Mouse (Mus musculus): Measurements from ENCODE around the gene Cdh13.
A peak's percentile ranks its signal among the peaks of the same experiment; 100 is the strongest.

Cdh13 gene

GRCm38 (mm10) chr8:119254358-119254757 lies 970.8 kb downstream of the Cdh13 start:
- no peak for DNase-seq (ENCODE audit: low spot score in 2 of 2)

- DNase-seq (ENCODE audit: low spot score in 2 of 2): no peak
These were observed 975.1 kb downstream of the Cdh13 start for GRCm38 (mm10) chr8:119258642-119259041.

DNA sequence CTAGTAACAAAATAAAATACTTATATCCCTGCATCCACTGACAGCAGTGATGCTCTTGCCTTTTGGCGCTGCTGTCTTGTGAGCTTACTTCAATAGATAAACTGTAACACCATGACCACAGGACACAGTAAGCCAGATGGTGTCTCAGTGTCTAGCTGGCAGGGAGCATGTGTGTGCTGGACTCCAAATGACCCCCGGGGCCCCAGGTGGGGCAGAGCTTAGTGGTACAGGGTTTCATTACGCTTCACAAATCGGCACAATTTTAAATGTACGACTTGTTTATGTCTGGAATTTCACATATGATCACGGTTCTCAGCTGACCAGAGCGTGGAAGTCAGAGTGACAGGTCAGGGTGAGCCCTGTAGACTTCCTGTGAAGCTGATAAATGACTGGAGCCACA lies 980.2 kb downstream of the Cdh13 start:
- DNase-seq (ENCODE audit: low spot score in 2 of 2): no peak

DNA sequence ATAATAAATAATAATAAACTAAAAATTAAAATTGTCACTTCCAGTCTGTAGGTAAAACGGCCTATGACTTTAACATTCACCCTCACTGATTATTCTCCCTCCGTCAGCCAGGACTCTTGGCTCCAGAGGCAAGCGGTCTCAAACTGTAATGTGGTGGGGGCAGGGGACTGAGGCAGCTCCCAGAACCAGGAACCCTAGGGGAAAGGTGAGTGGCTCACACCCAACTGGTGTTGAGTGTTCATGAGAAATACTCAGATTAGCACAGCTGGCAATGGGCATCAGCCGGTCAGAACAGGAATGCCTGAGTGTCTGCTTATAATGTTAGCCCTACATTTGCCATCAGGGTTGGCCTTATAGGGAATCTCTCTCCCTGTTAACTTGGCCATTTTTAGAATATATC lies 982.8 kb downstream of the Cdh13 start:
- no peak for DNase-seq (ENCODE audit: low spot score in 2 of 2)

GRCm38 (mm10) chr8:119269576-119269975 lies 986.0 kb downstream of the Cdh13 start:
- no peak for DNase-seq (ENCODE audit: low spot score in 2 of 2)

GRCm38 (mm10) chr8:119270371-119270770 lies 986.8 kb downstream of the Cdh13 start:
- DNase-seq (ENCODE audit: low spot score in 2 of 2): no peak

GRCm38 (mm10) chr8:119272891-119273290 lies 989.4 kb downstream of the Cdh13 start:
- DNase-seq (ENCODE audit: low spot score in 2 of 2): no peak

GRCm38 (mm10) chr8:119275442-119275841 lies 991.9 kb downstream of the Cdh13 start:
- no peak for DNase-seq (ENCODE audit: low spot score in 2 of 2)

GRCm38 (mm10) chr8:119277047-119277451 lies 993.5 kb downstream of the Cdh13 start:
- DNase-seq (ENCODE audit: low spot score in 2 of 2): no peak

DNA sequence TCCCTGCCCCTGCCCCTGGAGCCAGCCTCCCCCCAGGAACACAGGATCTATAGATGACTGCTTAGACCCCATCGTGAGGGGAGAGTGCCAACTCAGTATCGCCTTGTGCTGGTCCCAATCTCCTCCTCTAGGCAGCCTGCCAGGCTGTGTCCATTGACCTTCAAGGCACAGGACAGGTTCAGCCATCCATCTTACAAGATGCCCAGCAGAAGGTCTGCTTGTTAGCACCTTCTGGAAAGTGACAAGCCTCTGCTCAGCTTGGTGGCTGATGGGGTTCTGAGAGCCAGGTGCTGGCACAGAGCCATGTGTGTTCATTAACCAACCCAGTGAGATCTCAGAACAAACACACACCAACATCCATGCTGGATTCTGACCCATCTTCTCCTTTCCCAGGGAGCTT lies 998.2 kb downstream of the Cdh13 start:
- DNase-seq (ENCODE audit: low spot score in 2 of 2): no peak

DNA sequence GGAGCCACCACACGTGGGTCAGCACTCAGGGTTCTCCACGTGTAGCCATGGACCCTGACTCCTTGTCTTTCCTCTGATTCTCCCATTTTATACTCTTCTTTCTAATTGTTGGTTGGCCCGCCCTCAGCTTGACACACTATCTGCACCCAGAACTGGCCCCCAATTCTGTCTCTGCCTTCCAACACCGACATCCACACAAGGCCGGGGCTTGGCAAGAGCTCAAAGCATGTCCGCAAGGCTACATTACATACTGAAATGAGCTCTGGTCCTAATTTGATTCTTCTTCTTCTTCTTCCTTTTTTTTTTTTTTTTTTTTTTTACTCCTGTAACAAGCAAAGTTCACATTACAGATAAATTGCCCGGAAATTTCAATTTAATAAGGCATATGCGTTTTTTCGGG lies 1001.0 kb downstream of the Cdh13 start:
- no peak for DNase-seq (ENCODE audit: low spot score in 2 of 2)

GRCm38 (mm10) chr8:119284920-119285319 lies 1001.4 kb downstream of the Cdh13 start:
- no peak for DNase-seq (ENCODE audit: low spot score in 2 of 2)

- DNase-seq (ENCODE audit: low spot score in 2 of 2): no peak
These were observed 1011.9 kb downstream of the Cdh13 start for GRCm38 (mm10) chr8:119295477-119295876.

DNA sequence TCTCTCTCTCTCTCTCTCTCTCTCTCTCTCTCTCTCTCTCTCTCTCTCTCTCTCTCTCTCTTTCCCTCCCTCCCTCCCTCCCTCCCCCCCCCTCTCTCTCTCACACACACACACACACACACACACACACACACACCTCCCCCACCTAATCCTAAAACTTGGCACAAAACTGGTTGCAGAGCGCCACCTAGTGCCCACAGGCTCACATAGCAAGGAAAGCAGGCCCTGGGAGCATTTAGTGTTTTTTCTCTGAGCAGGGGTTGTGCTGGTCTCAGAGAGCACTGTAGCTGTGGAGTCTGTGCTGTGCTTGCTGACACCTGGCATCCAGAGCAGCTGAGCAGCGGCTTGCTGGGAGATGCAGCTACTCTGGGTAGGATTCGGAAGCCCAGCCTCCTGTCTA lies 1014.2 kb downstream of the Cdh13 start:
- DNase-seq (ENCODE audit: low spot score in 2 of 2): peak; percentile 54 to 59

DNA sequence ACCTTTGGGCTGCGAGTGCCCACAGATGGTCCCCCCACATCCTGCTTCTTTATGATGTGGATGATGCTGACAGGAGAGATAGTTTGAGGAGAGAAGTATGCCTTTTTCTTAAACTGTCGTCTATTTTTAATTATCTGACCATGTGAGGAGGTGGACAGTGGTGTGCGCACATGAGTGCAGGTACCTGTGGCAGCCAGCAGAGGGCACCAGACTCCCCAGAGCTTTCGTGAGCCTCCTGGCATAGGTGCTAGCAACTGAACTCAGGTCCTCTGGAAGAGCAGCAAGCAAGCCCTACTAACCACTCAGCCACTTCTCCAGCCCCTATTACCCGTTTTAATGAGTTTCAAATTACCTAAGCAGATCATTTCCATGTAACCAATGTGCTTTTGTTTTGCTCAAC lies 1016.8 kb downstream of the Cdh13 start:
- DNase-seq (ENCODE audit: low spot score in 2 of 2): no peak

GRCm38 (mm10) chr8:119304196-119304595 lies 1020.7 kb downstream of the Cdh13 start:
- peak; percentile 41 to 62 for DNase-seq (ENCODE audit: low spot score in 2 of 2)

DNA sequence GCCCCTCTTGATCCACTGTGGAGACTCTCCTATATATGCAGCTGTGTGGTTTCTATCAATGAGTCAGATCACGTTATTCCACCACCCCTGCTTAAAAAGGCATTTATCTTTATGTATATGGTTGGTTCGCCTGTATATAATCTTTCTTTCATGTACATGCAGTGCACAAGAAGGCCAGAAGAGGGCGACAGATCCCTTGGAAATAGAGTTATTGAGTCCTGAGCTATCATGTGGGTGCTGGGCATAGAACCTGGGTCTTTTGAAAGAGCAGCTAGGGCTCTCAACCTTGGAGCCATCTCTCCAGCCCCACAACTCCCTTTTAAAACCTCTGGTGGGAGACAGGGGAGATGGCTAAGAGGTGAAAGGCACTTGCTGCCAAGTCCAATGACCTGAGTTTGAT lies 1027.9 kb downstream of the Cdh13 start:
- DNase-seq (ENCODE audit: low spot score in 2 of 2): peak in 1 of 2 experiments; percentile 24

GRCm38 (mm10) chr8:119323215-119323614 lies 1039.7 kb downstream of the Cdh13 start:
- no peak for DNase-seq (ENCODE audit: low spot score in 2 of 2)

GRCm38 (mm10) chr8:119339546-119339945 lies 1056.0 kb downstream of the Cdh13 start:
- no peak for DNase-seq (ENCODE audit: low spot score in 2 of 2)

DNA sequence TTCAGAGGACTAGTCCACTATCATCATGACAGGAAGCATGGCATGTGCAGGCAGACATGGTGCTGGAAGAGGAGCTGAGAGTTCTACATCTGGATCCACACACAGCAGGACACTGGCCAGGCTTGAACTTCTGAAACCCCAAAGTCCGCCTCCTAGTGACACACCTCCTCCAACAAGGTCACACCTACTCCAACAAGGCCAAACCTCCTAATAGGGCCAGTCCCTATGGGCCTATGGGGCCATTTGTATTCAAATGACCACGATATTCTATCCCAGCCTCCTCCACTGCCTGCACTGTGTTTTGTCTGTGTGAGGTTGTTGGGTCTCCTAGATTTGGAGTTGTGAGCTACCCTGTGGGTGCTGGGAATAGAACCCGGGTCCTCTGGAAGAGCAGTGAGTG lies 1060.1 kb downstream of the Cdh13 start:
- no peak for DNase-seq (ENCODE audit: low spot score in 2 of 2)

GRCm38 (mm10) chr8:119344190-119344856 lies 1060.8 kb downstream of the Cdh13 start, which contains the start of gene Hsbp1:
Gene Hsbp1, plus strand, starts transcription at chr8:119344488.
- peak; percentile 98 to 99 for DNase-seq (ENCODE audit: low spot score in 2 of 2)

DNA sequence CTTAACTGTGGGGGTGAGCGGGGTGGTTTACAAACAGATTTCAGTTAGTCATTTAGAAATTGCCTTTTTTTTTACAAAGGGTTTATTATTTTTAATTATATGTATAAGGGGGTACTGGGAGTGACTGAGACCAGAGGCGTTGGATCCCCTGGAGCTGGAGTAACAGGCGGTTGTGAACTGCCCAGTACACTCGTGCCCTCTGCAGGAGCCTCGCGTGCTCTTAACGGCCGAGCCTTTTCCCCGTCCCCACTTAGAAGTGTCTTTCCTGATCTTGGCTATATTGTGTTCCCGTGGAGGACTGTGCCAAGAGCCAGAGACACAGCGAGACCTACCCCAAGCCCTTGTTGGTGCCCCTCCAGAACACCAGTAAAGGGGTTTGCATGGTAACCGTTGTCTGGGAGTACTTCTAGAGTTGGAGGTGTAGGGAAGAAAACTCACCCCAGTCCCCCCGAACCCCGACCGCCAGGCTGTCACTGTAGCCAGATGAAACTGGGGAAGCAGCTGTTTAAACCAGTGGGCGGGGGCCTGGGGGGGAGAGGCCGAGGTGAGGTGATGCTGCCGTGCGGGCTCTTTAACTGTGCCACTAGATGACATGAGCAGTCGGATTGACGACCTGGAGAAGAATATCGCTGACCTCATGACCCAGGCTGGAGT lies 1061.6 kb downstream of the Cdh13 start:
- DNase-seq (ENCODE audit: low spot score in 2 of 2): no peak

- DNase-seq (ENCODE audit: low spot score in 2 of 2): no peak
These were observed 1062.1 kb downstream of the Cdh13 start for GRCm38 (mm10) chr8:119345683-119346075.

- no peak for DNase-seq (ENCODE audit: low spot score in 2 of 2)
These were observed 1068.1 kb downstream of the Cdh13 start for GRCm38 (mm10) chr8:119351647-119352046.

All from right cerebral cortex, adult 2 months (tissue).